19 mouse cellular contexts compared by ENCODE assay signal in the genomic region with DNA sequence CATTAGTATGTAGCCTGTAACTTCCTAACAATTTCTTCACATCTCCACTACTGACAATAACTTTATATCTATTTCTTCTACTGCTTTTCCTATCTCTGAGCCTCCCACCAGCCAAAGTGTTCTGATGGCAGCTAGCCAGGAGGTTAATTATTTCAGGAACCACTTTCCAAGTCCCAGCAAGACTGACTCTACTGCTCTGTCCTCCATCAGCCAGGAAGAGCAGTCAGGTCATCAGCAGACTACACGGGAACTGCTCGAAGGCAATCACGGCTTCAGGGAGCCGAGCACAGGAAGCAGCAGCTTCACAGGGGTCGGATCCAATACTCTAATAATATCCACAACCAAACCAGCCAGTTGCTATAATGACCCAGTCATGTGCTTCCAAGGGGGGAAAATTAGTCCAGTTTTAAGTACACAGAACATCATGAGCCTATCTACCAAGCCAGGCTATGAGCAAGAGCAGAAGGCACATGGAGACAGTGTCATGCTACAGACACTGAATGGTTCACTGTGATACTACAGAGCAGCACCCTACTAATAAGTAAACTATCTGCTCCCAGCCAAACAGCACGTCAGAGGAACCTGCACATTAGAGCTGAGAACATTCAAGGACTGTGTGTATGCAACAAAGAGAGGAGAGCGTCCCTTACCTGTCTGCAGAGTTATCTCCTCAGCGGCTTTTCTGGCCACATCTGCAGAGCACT. TPM values are rescaled to one million over a fixed set of nuclear protein-coding genes. Genes with fewer than 3 reads are reported as not detected.
A peak's percentile ranks its signal among the peaks of the same experiment; 100 is the strongest.
DNase-seq lines count a peak whose midpoint lies in the region; ATAC-seq and TF ChIP-seq lines count a peak whose summit lies in the region.
"Had no signal": no experiment of that assay in that cellular context is flagged by ENCODE, and none has a peak within 500 bp of the region (broad histone marks: within the 10 kb centered on the region; RNA-seq: fewer than 3 reads in every experiment).

No protein-coding gene starts in this region.

- H3K27me3 ChIP-seq in kidney, adult 2 months (replicated peaks; ENCODE audit: control insufficient read depth, insufficient read depth, low read length), result no peaks in the 10 kb centered on the region
- no peaks in the 10 kb centered on the region for H3K27me3 ChIP-seq in liver, embryonic 15.5 days
- no peaks in the 10 kb centered on the region for H3K27me3 ChIP-seq in liver, embryonic 12.5 days (replicated peaks)
- H3K27me3 ChIP-seq: CH12.LX; embryonic facial prominence, embryonic 13.5 days; hindbrain, embryonic 12.5 days; liver, embryonic 13.5 days had no signal

- TF ChIP-seq CTCF in kidney, adult 2 months (conservative IDR thresholded peaks at IDR 0.05; ENCODE audit: insufficient read depth, insufficient read length, low read depth, low read length), result no peak

- H3K4me3 ChIP-seq in kidney, adult 2 months (ENCODE audit: insufficient read depth, low read depth, low read length), result no peak overlapping the region
- no peak overlapping the region for H3K4me3 ChIP-seq in liver, embryonic 15.5 days (replicated peaks)
- no peak overlapping the region for H3K4me3 ChIP-seq in liver, embryonic 12.5 days
- H3K4me3 ChIP-seq: embryonic facial prominence, embryonic 13.5 days; hindbrain, embryonic 12.5 days; limb, embryonic 10.5 days; liver, embryonic 13.5 days had no signal

- peak; percentile 18; the same call in 1 of the 2 replicates for ATAC-seq in liver, embryonic 15.5 days (ENCODE audit: insufficient read depth)
- ATAC-seq in liver, embryonic 12.5 days, result no peak
- ATAC-seq: forebrain, embryonic 14.5 days; inflammation-experienced regulatory T-cells, adult 6 months had no signal

- H3K27ac ChIP-seq in kidney, adult 2 months (ENCODE audit: insufficient read depth, low read depth, low read length), result no peak overlapping the region; the same call in 1 of the 2 replicates
- no peak overlapping the region for H3K27ac ChIP-seq in liver, embryonic 15.5 days (replicated peaks)
- H3K27ac ChIP-seq in liver, embryonic 12.5 days, result no peak overlapping the region; the same call in 1 of the 2 replicates
- H3K27ac ChIP-seq: embryonic facial prominence, embryonic 13.5 days; hindbrain, embryonic 12.5 days; limb, embryonic 10.5 days; liver, embryonic 13.5 days had no signal

- peak; percentile 16 to 30 for DNase-seq in heart, adult 18-20 months
- DNase-seq in heart, postnatal 14 days, result no peak
- DNase-seq in kidney, adult 2 months, result peak; percentile 51
- no peak for DNase-seq in kidney, postnatal 4 days
- DNase-seq in yolk sac, embryonic 10.5 days (ENCODE audit: low spot score), result peak; percentile 21
- DNase-seq: adrenal gland, postnatal 36 days; cerebellum, adult 11-12 months; cerebellum, postnatal 14 days; liver, embryonic 13.5 days; right cerebral cortex, postnatal 25 days; thymus, adult 2 months had no signal

- no peak overlapping the region for H3K4me2 ChIP-seq in liver, embryonic 15.5 days
- no peak overlapping the region for H3K4me2 ChIP-seq in liver, embryonic 12.5 days
- H3K4me2 ChIP-seq: embryonic facial prominence, embryonic 13.5 days; hindbrain, embryonic 12.5 days; liver, embryonic 13.5 days had no signal

- intact Hi-C loops in heart, postnatal 14 days (cut with DNase I), result no loop called here

- WGBS in kidney, adult 2 months, result 41% methylated on average over 8 of the region's 8 CpGs
- 76% methylated on average over 8 of the region's 8 CpGs for WGBS in liver, embryonic 15.5 days (ENCODE audit: insufficient replicate concordance)
- 74% methylated on average over 8 of the region's 8 CpGs for WGBS in liver, embryonic 12.5 days (ENCODE audit: insufficient replicate concordance)

- TF ChIP-seq POLR2A in kidney, adult 2 months (IDR thresholded peaks at IDR 0.05; ENCODE audit: low read depth, low read length), result no peak

- H3K9ac ChIP-seq in liver, embryonic 15.5 days, result no peak overlapping the region
- H3K9ac ChIP-seq in liver, embryonic 12.5 days, result no peak overlapping the region
- H3K9ac ChIP-seq: embryonic facial prominence, embryonic 13.5 days; hindbrain, embryonic 12.5 days; liver, embryonic 13.5 days had no signal

- H3K36me3 ChIP-seq in kidney, adult 2 months (ENCODE audit: control insufficient read depth, insufficient read depth, low read length), result no peaks in the 10 kb centered on the region; the same call in none of the 2 replicates
- peaks cover 66% of the 10 kb centered on the region for H3K36me3 ChIP-seq in liver, embryonic 15.5 days (replicated peaks)
- peaks cover 83% of the 10 kb centered on the region for H3K36me3 ChIP-seq in liver, embryonic 12.5 days

- H3K4me1 ChIP-seq in kidney, adult 2 months (ENCODE audit: control insufficient read depth, insufficient read depth, low read length), result peaks cover 7% of the 10 kb centered on the region; the same call in 1 of the 2 replicates
- H3K4me1 ChIP-seq in liver, embryonic 15.5 days (replicated peaks), result peaks cover 14% of the 10 kb centered on the region; the same call in 1 of the 2 replicates
- H3K4me1 ChIP-seq in liver, embryonic 12.5 days, result peaks cover 30% of the 10 kb centered on the region
- H3K4me1 ChIP-seq: embryonic facial prominence, embryonic 13.5 days; hindbrain, embryonic 12.5 days; limb, embryonic 10.5 days had no signal

- H3K9me3 ChIP-seq in liver, embryonic 15.5 days (replicated peaks), result no peaks in the 10 kb centered on the region
- H3K9me3 ChIP-seq in liver, embryonic 12.5 days (replicated peaks), result no peaks in the 10 kb centered on the region
- H3K9me3 ChIP-seq: embryonic facial prominence, embryonic 13.5 days; hindbrain, embryonic 12.5 days; limb, embryonic 10.5 days; liver, embryonic 13.5 days had no signal

RNA-seq across cellular contexts. Expression of gene Mtr, which starts 8.6 kb away (rescaled TPM):
- total RNA-seq in heart, adult 18-20 months (2021), result 100 to 1,000 TPM in 1 of 2 experiments, 10 to 100 TPM in 1; 95.0 to 113 TPM
- 10 to 100 TPM; 56.9 to 59.5 TPM for total RNA-seq in heart, postnatal 14 days (2021)
- polyA plus RNA-seq in kidney, adult 2 months (2012; rRNA removed), result 6.6 and 7.4 TPM in 2 replicates
- polyA plus RNA-seq in liver, embryonic 15.5 days (2015; fragmentation: Nextera tagmentation; extraction: Ambion mirVana), result 7.0 and 8.0 TPM in 2 replicates
- 14.1 and 16.6 TPM in 2 replicates for polyA plus RNA-seq in liver, embryonic 12.5 days (2016; fragmentation: Nextera tagmentation; extraction: Ambion mirVana)

Comparison
In these comparisons a context has a peak if more than half of its experiments do, and no peak if none do; other contexts are left out.
1. DNase-seq: peak in heart, adult 18-20 months (2 of 2), kidney, adult 2 months (single experiment) and yolk sac, embryonic 10.5 days (single experiment); none in heart, postnatal 14 days (0 of 2) and kidney, postnatal 4 days (0 of 2).